Mouse (Mus musculus) small intestine, adult 2 months (tissue): ENCODE data around the gene Rbm11. TPM values are rescaled to one million over a fixed set of nuclear protein-coding genes. Genes with fewer than 3 reads are reported as not detected.

Experiments
- H3K27ac ChIP-seq: fragments of 200-500 bp; 2 replicates; pipeline ENCODE4 v1.5.1; 2012; ENCODE audit warnings: low read depth, low read length, control low read depth, inconsistent platforms; ENCODE audit not compliant: insufficient read depth
- H3K27me3 ChIP-seq: fragments of 200-500 bp; 2 replicates; pipeline ENCODE4 v1.6.1; 2012; ENCODE audit warnings: mild to moderate bottlenecking, moderate library complexity, low read length, inconsistent platforms; ENCODE audit not compliant: control insufficient read depth, insufficient read depth
- H3K36me3 ChIP-seq: fragments of 200-500 bp; 2 replicates; pipeline ENCODE4 v1.6.1; 2012; ENCODE audit warnings: mild to moderate bottlenecking, low read length, control low read depth, inconsistent platforms; ENCODE audit not compliant: control insufficient read depth, insufficient read depth
- H3K4me1 ChIP-seq: fragments of 200-500 bp; 2 replicates; pipeline ENCODE4 v1.6.1; 2012; ENCODE audit warnings: low read length, inconsistent platforms, mixed read lengths; ENCODE audit not compliant: control insufficient read depth, insufficient read depth, insufficient read length
- H3K4me3 ChIP-seq: fragments of 200-500 bp; 2 replicates; pipeline ENCODE4 v1.5.1; 2012; ENCODE audit warnings: low read depth, mild to moderate bottlenecking, control low read depth, inconsistent platforms, low read length, moderate library complexity
- CTCF ChIP-seq: fragments of 200-500 bp; IDR thresholded peaks from 2 replicates; pipeline ENCODE4 v1.5.1; 2012; ENCODE audit warnings: low read depth, mild to moderate bottlenecking, control low read depth, inconsistent platforms, low read length, moderate library complexity, mixed read lengths; ENCODE audit not compliant: insufficient replicate concordance, insufficient read length; ENCODE audit errors: extremely low read depth
- POLR2A ChIP-seq: fragments of 200-500 bp; IDR thresholded peaks from 2 replicates; pipeline ENCODE4 v1.6.1; 2012; ENCODE audit warnings: low read depth, mild to moderate bottlenecking, control low read depth, inconsistent platforms, low read length, moderate library complexity
- WGBS: fragments of 180-500 bp; shearing (Covaris S2); methylation state at CpG from one replicate; pipeline ENCODE4 v1.1.7; 2018; 5-methylcytosine and 5-hydroxymethylcytosine counted together
- polyA plus RNA-seq: library from polyadenylated mRNA; depleted of rRNA; stranded (reverse); fragments of >200 nt; gene quantifications from 2 replicates; pipeline ENCODE4 v1.2.3, GENCODE M21; 2012; rRNA removed

The Rbm11 gene
- not detected in 2 replicates for polyA plus RNA-seq

DNA sequence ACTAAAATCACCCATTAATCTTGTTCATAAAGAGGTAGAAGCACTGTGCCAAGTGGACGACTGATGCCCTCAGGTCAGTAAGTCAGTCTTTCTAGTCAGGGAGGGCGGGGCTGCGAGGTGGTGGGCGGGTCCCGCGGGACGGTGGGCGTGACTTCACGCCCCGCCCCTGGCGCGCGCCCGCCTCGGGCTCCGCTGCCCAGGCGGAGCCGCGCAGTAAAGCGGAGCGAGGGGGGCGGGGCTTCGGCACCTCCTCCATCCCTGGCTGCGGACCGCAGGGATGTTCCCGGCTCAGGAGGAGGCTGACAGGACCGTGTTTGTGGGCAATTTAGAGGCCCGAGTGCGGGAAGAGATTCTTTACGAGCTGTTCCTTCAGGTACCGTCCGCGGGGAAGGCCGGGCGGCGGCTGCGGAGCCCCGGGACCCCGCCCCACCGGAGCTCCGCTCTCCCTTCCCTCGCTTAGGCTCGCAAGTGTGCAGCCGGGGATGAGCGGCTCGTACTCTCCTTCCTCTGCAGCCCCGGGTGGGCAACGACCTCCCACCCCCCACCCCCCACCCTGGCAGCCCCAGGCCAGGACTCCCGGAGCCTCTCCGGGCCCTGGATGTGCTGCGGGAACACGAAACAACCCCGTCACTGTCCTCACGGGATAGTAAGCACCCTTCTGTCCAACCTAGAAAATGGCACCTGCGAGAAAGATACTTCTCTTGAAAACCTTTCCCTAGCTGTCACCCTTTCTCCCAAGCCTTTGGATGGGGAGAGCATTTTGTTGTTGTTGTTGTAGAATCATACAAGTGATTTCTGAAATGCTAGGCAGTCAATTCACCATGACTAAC is at the start of gene Rbm11:
TSS of gene Rbm11 (plus strand) at position 174 of the 830 bp plus-strand sequence.
- WGBS, result under 1% methylated on average over 55 of the region's 55 CpGs
- TF ChIP-seq POLR2A, result no peak
- no peak for TF ChIP-seq CTCF
- no peaks in the 10 kb centered on the region for H3K36me3 ChIP-seq
- peaks cover 2% of the 10 kb centered on the region; the same call in 1 of the 2 replicates for H3K4me1 ChIP-seq
- peak within 1 kb of the TSS; percentile 82 for H3K4me3 ChIP-seq
- no peaks in the 10 kb centered on the region; the same call in 1 of the 2 replicates for H3K27me3 ChIP-seq
- no peak within 1 kb of the TSS for H3K27ac ChIP-seq

DNA sequence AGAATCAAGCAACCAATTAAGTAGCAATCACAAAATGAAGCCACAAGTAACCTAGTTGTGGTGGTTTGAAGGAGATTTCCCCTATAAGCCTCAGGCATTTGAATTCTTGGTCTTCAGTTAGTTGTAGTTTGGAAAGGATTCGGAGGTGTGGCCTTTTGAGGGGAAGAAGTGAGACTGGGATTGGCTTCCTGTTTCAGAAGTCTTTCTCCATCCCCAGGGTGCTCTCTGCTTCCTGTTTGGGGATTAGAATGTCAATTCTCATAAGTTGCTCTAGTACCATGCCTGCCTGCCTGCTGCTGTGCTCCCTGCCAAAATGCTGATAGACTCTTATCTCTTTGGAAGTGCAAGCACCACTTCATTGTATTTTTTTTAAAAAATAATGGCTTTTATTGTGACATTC is 47.3 kb upstream of the Rbm11 start:
- Histone ChIP-seq H3K4me1 (no peaks in the 10 kb centered on the region), H3K4me3 (no peak overlapping the region), H3K27me3 (no peaks in the 10 kb centered on the region), H3K27ac (no peak overlapping the region), H3K36me3 (no peaks in the 10 kb centered on the region)
- TF ChIP-seq CTCF, result no peak
- no peak for TF ChIP-seq POLR2A
- WGBS, result 63% methylated on average over 1 of the region's 1 CpGs

DNA sequence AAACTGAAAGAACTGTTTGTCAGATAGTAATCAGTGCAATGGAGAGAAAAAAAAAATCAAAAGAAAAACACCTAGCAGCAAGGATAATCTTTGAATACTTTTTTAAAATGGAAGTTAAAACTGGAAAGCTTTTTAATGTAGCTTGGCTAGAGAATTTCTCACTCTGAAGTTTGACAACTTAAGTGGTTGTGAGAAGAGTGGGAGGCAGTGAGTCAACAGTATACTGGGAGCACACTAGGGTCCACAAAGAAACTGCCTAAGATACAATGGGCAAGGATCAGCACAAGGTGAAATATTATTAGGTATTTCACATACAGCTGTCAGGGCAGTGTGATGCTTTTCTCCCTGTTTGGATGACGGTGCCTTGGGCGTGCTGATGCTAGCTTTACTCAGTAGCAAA is 29.7 kb upstream of the Rbm11 start:
- Histone ChIP-seq H3K4me1 (no peaks in the 10 kb centered on the region), H3K36me3 (no peaks in the 10 kb centered on the region), H3K4me3 (no peak overlapping the region), H3K27me3 (no peaks in the 10 kb centered on the region), H3K27ac (no peak overlapping the region)
- WGBS, result 94% methylated on average over 2 of the region's 2 CpGs
- TF ChIP-seq CTCF, result no peak
- no peak for TF ChIP-seq POLR2A

DNA sequence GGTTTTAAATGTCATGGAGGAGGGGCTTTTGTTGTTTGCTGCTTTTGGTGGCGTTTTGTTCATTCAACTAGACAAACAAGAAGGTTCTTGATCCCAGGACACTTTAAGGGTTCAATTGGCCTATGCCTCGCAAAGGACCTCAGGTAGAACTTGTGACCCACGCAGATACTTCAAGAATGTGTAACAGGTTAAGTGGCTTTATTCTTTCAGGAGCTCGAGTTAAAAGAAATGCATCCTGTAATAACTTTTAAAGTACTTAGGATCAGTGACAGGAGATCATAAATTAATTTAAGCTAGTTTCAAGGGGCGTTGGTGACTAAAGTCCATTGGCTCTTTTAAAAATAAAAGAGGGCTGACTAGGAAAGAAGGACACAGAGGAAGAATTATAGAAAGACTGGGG is 10.4 kb upstream of the Rbm11 start:
- H3K27ac ChIP-seq, result no peak overlapping the region
- TF ChIP-seq POLR2A, result no peak
- TF ChIP-seq CTCF, result no peak
- H3K4me3 ChIP-seq, result no peak overlapping the region
- 22% methylated on average over 5 of the region's 5 CpGs for WGBS
- no peaks in the 10 kb centered on the region for H3K36me3 ChIP-seq
- no peaks in the 10 kb centered on the region for H3K27me3 ChIP-seq
- no peaks in the 10 kb centered on the region for H3K4me1 ChIP-seq

DNA sequence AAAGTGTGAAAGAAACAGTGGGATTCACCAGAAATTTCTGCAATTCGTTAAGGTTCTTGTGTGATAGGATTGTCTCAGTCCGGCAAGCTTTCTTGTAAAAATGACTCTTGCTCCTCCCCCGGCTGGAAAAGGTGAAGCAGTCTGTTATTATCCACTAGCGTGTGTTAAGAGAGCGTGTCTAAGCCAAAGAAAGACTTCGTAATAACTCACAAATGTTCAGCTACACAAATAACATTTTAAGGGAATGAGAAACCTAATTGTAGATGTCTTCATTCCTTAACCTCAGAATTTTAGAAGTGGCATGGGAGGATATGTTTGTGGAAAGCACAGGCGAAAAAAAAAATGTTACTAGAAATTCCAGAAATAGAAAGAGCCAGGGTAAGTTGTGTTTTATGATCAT is 6.7 kb upstream of the Rbm11 start, which contains the start of gene Lipi:
TSS of gene Lipi (minus strand) at position 101 of the 400 bp plus-strand sequence.
- no peaks in the 10 kb centered on the region for H3K36me3 ChIP-seq
- 80% methylated on average over 7 of the region's 7 CpGs for WGBS

DNA sequence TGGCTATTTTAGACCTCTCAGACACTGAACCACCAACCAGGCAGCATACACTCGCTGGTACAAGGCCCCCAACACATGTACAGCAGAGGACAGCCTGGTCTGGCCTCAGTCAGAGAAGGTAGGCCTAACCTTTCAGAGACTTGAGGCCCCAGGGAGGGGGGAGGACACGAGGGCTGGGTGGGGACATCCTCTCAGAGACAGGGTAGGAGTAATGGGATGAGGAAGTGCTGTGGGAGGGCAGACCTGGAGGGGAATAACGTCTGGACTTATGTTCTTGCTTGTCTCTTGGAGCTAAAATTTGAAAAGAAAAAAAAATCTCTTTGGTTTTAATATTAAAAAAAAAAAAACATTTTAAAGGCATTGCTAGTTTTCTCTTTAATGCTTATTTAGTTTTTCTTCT is 6.2 kb upstream of the Rbm11 start:
- no peak overlapping the region for H3K27ac ChIP-seq
- 26% methylated on average over 3 of the region's 3 CpGs for WGBS
- H3K27me3 ChIP-seq, result no peaks in the 10 kb centered on the region
- no peak overlapping the region for H3K4me3 ChIP-seq
- TF ChIP-seq CTCF (no peak), POLR2A (no peak)
- H3K4me1 ChIP-seq, result no peaks in the 10 kb centered on the region
- no peaks in the 10 kb centered on the region for H3K36me3 ChIP-seq

More for the DNA sequence above, 6.7 kb upstream of the Rbm11 start, which contains the start of gene Lipi:
- TF ChIP-seq POLR2A, result no peak
- no peak for TF ChIP-seq CTCF
- no peak within 1 kb of the TSS for H3K4me3 ChIP-seq
- no peak within 1 kb of the TSS for H3K27ac ChIP-seq
- no peaks in the 10 kb centered on the region for H3K27me3 ChIP-seq
- no peaks in the 10 kb centered on the region for H3K4me1 ChIP-seq

DNA sequence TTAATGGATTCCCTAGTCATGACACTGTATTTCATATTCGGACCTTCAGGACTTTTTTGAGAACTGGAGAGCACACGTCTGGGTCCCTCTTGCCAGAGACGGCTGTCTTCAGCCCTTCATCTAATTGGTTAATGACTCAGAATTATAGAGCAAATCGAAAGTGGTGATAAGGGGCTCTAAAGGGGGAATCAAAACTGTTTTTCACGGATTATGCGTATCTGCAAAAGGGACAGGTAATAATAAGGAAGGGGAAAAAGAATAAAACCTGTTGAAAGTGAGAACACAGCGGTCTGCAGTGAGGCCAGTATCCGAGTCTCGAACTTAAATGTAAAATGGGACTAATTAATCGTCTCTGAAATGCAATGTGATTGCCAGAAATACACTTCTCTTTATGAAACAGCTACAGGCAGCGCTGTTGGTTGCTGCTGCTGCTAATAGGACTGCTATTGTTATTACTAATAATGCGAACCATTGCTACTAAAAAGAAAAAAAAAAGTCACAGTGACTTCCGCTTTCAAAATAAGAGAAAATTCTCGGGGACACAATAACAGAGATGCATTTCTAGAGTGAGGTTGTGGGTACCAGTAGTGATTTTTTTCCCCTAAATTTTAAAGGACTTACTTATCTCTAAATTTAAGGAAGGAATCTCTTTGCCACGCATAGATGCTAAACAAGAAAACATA is 998 bp downstream of the Rbm11 start:
- peaks cover 2% of the 10 kb centered on the region; the same call in 1 of the 2 replicates for H3K4me1 ChIP-seq
- no peaks in the 10 kb centered on the region for H3K36me3 ChIP-seq
- H3K4me3 ChIP-seq, result no peak overlapping the region
- WGBS, result 9% methylated on average over 15 of the region's 15 CpGs
- H3K27ac ChIP-seq, result no peak overlapping the region
- TF ChIP-seq CTCF (no peak), POLR2A (no peak)
- H3K27me3 ChIP-seq, result no peaks in the 10 kb centered on the region; the same call in 1 of the 2 replicates
